Mouse (Mus musculus): ENCODE data around the gene AC134908.4.
"Not testable (repeated sequence)": the region's sequence is repeated elsewhere in the genome, so short reads cannot be mapped to it uniquely, and the experiment has no call there.

Gene AC134908.4

GRCm38 (mm10) chr17:25775318-25776062 lies 20.0 kb downstream of the AC134908.4 start:
- DNase-seq (ENCODE audit: low spot score): no peak

GRCm38 (mm10) chr17:25773549-25774120 lies 21.8 kb downstream of the AC134908.4 start, which contains the start of gene Narfl:
TSS of gene Narfl (plus strand) at chr17:25773776.
- DNase-seq (ENCODE audit: low spot score): peak; percentile 99

- DNase-seq (ENCODE audit: low spot score): no peak
Measured at GRCm38 (mm10) chr17:25769331-25769730, 26.1 kb downstream of the AC134908.4 start.

GRCm38 (mm10) chr17:25765886-25766285 lies 29.6 kb downstream of the AC134908.4 start:
- peak; percentile 57 for DNase-seq (ENCODE audit: low spot score)

GRCm38 (mm10) chr17:25762591-25762990 lies 32.9 kb downstream of the AC134908.4 start:
- DNase-seq (ENCODE audit: low spot score): no peak

- peak; percentile 47 for DNase-seq (ENCODE audit: low spot score)
Measured at GRCm38 (mm10) chr17:25761561-25761970, 33.9 kb downstream of the AC134908.4 start.

- DNase-seq (ENCODE audit: low spot score): no peak
Measured at GRCm38 (mm10) chr17:25760148-25760547, 35.3 kb downstream of the AC134908.4 start.

- DNase-seq (ENCODE audit: low spot score): no peak
Measured at GRCm38 (mm10) chr17:25757691-25758090, 37.8 kb downstream of the AC134908.4 start.

GRCm38 (mm10) chr17:25756378-25757242 lies 38.8 kb downstream of the AC134908.4 start:
- DNase-seq (ENCODE audit: low spot score): no peak

- peak; percentile 16 for DNase-seq (ENCODE audit: low spot score)
Measured at GRCm38 (mm10) chr17:25755627-25756377, 39.7 kb downstream of the AC134908.4 start.

- no peak for DNase-seq (ENCODE audit: low spot score)
Measured at GRCm38 (mm10) chr17:25755086-25755485, 40.4 kb downstream of the AC134908.4 start.

- DNase-seq (ENCODE audit: low spot score): no peak
Measured at GRCm38 (mm10) chr17:25754241-25754640, 41.2 kb downstream of the AC134908.4 start, which contains the start of gene Msln. TSS of gene Msln (minus strand) at chr17:25754378.

- DNase-seq (ENCODE audit: low spot score): no peak
Measured at GRCm38 (mm10) chr17:25751446-25751845, 44.0 kb downstream of the AC134908.4 start.

GRCm38 (mm10) chr17:25749314-25749713 lies 46.1 kb downstream of the AC134908.4 start:
- no peak for DNase-seq (ENCODE audit: low spot score)

- DNase-seq (ENCODE audit: low spot score): no peak
Measured at GRCm38 (mm10) chr17:25748238-25748637, 47.2 kb downstream of the AC134908.4 start.

GRCm38 (mm10) chr17:25744311-25744710 lies 51.1 kb downstream of the AC134908.4 start:
- DNase-seq (ENCODE audit: low spot score): no peak

GRCm38 (mm10) chr17:25743831-25744230 lies 51.6 kb downstream of the AC134908.4 start:
- DNase-seq (ENCODE audit: low spot score): no peak

- DNase-seq (ENCODE audit: low spot score): not testable (repeated sequence)
Measured at GRCm38 (mm10) chr17:25741471-25741870, 54.0 kb downstream of the AC134908.4 start.
